Mouse (Mus musculus): ENCODE data around the gene Epsti1. TPM values are rescaled to one million over a fixed set of nuclear protein-coding genes. Genes with fewer than 3 reads are reported as not detected.
A peak's percentile ranks its signal among the peaks of the same experiment; 100 is the strongest.
"Not testable (repeated sequence)": the region's sequence is repeated elsewhere in the genome, so short reads cannot be mapped to it uniquely, and the experiment has no call there.

The Epsti1 gene
- total RNA-seq (2021), result under 1 TPM; 0.27 to 0.32 TPM

DNA sequence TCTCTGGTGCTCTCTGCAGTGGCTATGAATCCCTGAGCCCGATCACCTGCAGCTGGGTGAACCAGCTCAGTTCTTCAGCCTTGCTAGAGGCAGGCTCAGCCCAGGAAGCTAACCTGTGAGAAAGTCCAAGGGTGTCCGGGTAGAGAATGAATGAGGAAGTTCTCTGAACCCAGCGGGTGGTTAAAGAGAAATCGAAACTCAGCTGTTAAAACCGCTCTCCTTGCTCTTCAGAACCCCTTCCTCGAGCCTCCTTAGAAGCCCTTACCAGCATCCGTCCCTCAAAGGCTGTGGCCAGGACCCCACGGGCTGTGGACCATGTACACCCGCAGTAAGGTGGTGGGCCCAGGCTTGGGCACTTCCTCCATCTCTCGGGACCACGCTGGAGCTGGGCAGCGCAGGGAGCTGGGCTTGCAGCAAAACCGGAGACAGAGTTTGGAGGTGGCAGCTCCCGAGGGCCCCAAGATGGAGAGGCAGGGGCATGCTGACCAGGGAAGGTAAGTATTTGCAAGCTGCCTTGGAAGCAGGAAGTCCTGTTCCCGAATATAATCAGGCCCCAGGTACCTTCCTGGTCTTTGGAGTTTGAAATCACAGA is at the start of gene Epsti1:
Epsti1 (plus strand) TSS at position 69 of the 592 bp plus-strand sequence.
- no peak for DNase-seq (ENCODE audit: low spot score in 2 of 2)
- intact Hi-C loops (cut with DNase I), result no loop called here

DNA sequence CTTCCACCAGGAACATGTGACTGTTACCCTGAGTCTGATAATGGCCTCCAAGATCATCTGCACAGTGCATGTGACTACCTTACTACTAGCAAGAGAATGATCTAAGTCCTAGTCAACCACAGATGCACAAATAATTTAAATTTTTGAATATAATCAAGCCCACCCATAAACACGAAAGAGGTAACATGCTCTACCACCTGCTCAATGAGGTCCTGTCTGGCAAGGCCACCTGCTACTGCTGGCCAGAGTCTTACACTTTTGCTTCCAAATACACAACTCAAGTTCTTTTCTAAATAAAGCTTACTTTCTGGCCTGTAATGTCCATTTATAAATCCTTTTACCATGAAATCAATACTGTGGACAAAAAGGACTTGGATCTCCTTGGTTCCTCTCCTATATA is 44.1 kb upstream of the Epsti1 start:
- DNase-seq (ENCODE audit: low spot score in 2 of 2), result no peak
- intact Hi-C loops (cut with DNase I), result no loop called here

DNA sequence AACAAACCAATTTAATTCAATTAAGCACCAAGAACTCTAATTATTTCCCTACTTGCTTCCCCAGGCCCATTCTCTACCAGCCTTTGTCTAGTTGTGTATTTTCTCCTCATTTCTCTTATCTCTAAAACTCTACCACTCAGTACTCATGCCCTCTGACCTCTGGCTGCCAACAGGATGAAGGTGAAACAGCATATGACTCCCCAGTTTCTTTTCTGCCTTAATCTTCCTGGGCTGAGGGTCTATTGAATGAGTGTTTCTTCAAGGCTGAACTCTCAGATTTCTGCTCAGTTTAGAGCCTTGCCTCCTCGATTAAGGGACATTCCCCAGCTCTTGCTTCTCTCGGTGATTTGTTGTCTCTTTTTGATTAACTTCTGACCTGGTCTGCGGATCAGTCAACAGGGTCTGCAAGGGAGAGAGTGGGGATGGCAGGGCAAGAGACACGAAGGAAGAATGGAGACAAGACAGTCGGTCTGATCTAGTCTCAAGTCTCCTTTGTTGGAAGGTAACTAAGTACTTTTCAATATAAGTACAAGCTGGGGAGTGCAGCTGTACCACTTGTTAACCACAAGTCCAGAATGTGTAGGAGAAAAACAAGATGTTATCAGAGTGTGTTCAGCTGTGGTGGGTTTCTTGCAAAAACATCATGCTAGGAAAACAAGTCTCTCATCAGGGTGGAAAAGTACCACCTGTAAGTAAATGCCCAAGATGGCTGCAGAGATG is 43.0 kb upstream of the Epsti1 start:
- intact Hi-C loops (cut with DNase I), result no loop called here
- no peak for DNase-seq (ENCODE audit: low spot score in 2 of 2)

DNA sequence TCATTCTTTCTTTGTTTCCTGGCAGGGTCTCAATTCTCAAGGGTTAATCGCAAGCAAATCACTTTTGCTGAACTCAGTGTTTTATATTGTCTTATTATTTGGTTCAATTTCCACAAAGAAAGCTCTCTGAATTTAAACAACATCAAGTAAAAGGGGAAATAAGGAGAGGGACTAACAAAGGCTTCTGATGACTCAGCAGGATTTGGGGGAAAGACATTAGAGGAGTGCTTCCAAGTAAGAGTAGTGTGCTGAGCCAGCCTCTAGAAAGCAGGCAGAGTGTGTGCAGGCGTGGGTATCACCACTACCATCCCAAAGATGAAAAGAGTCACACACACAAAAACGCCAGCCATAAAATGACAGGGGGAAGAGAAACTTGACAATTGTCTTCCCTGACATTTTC is 40.0 kb upstream of the Epsti1 start:
- intact Hi-C loops (cut with DNase I), result no loop called here
- no peak for DNase-seq (ENCODE audit: low spot score in 2 of 2)

DNA sequence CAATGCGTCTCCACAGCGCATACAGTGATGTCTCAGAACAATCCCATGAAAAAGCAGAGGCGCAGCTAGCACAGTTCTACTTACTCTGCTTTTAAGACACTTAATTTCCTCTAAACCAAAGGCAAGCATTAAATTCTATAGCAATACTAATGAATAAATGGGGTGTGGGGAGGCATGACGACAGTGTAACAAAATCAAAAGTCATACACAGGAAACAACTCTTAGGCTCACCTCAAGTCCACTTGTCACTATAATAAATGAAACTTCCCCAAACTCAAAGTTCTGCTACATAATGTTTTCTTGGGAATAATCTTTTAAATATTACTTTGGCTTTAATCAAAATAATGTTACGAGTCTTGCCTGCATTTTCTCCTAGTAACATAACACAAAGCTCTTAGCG is 39.5 kb upstream of the Epsti1 start:
- no peak for DNase-seq (ENCODE audit: low spot score in 2 of 2)
- intact Hi-C loops (cut with DNase I), result no loop called here

DNA sequence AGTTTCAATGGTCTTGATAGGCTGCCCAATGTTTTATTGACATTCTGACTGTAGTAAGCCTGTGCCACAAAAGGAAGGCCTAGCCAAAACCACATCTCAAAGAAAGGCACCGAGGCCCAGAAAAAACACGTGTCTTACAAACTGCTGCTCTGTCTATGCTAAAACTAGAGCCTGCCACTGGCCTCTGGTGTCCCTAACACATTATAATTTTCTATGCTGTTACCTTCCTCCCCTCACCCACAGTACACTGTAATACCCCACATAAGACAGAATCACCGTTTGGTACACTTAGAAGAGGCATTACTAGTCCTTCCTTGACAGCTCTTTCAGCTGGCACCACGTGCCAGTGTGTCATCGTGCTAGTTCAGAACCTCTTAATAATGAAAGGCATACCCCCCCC is 36.4 kb upstream of the Epsti1 start:
- intact Hi-C loops (cut with DNase I), result no loop called here
- no peak for DNase-seq (ENCODE audit: low spot score in 2 of 2)

DNA sequence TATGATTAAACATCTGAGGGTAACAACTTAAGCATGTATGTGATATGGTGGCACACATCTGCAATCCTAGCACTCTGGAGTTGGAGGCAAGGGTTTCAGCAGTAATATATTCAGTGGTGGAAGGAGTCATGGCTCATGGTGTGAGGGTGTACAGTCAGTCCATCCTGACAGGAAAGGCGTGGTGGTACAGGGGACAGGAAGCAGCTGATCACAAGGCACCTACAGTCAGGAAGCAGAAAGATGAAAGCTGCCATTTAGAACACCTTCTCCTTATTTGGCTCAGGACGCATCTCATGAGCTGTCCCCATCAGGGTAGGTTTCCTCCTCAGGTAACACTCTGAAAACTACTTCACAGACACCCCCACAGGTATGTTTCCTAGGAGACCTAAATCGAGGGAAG is 33.1 kb upstream of the Epsti1 start:
- no peak for DNase-seq (ENCODE audit: low spot score in 2 of 2)
- intact Hi-C loops (cut with DNase I), result no loop called here

DNA sequence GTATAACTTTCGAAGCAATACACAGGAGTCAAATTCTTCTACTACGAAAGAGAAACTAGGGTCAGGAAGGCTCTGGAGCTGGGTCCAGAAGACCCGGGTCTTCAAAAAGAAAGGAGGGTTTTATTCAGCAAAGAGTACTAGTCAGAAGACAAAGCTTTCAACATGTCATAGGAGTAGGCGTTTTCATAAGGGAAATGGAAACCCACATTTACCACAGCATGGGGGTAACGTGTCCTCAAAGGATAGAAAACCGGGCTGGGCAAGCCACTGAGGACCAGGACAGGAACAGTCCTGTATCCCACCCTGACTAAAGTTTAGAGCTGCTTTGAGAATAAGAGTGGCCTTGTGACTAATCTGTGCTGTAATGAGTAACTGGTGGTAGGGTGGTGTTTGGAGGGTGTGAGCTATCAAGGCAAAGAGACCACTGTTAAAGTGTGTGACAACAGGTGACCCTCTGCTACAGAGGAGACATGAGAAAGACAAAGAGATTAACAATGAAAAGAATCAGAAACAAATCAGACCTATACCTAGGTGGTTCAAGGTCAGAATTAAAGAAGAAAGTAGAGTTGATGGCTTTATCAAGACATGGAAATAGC is 32.6 kb upstream of the Epsti1 start:
- intact Hi-C loops (cut with DNase I), result no loop called here
- DNase-seq (ENCODE audit: low spot score in 2 of 2), result no peak

DNA sequence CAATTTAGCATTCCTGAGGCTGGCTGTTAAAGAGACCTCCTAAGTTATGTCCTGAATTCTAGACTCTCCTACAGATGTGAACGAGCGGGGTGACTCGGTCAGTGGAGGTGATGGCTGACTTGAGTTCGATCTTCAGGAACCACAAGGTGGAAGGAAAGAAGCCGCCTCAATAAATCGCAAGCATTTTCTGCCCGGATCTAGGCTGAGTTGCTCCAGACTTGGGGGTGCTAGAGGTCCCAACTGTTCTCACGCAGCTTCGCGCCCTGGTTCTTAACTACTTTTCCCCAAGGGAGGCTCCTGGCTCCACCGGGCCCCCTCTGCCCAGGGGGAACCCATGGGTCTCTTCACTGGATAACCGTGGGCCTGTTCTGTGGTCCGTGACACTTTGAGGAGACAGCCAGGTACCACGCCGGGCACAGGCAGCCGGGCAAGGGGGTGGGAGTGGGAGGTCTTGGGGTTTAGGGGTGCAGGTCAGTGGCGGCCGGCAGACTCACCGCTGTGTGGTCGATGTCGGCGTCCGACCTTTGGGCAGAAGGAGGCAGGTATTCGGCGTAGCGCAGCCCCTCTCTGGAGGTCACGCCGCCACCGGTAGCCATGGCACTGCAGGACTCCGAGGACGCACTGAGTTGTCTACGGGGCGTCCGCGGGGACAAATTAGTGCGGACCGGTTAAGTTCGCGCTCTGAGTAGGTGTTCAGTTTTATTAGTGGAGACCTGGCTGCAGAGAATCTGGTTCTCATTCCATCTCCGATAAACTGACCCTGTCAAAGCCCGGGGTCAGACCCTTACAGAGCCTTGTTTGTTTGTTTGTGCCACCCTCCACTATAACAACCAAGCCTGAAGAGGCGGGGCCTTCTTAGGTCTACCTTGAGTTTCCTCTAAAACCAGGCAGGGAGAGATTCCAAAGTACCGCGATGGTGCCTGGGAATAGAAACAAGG is 29.5 kb upstream of the Epsti1 start, which contains the start of gene Dnajc15:
Dnajc15 (minus strand) TSS at position 822 of the 938 bp plus-strand sequence.
- DNase-seq (ENCODE audit: low spot score in 2 of 2), result peak; percentile 90
- intact Hi-C loops (cut with DNase I), result no loop called here

DNA sequence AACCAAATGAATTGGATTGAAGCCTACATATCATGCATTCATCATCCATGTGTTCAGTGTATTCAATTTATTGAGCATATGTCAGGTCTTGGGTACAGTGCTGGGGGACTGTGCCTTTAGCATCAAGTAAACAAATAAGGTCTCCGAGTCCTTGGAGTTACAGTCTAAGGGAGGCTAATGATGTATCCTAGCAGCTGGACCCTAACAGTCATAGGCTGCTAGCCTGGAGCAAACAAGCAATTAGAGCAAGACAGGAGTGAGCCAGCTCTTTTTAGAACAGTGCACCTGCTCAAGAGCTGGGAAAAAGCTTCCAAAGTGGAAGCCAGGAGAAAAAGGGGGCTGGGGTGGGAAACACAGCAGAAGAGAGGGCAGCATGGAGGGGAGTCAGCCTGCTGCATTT is 27.8 kb upstream of the Epsti1 start:
- intact Hi-C loops (cut with DNase I), result no loop called here
- no peak for DNase-seq (ENCODE audit: low spot score in 2 of 2)

DNA sequence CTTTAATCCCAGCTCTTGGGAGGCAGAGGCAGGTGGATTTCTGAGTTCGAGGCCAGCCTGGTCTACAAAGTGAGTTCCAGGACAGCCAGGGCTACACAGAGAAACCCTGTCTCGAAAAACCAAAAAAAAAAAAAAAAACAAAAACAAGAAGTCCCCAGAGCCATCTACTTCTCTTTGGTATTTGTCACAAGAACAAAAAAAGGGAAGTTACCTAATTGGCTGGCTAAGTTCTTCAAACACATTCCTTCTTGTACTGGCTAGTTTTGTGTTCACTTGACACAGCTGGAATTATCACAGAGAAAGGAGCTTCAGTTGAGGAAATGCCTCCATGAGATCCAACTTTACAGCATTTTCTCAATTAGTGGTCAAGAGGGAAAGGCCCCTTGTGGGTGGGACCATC is 26.2 kb upstream of the Epsti1 start:
- intact Hi-C loops (cut with DNase I); DNase-seq (ENCODE audit: low spot score in 2 of 2): not testable (repeated sequence)

DNA sequence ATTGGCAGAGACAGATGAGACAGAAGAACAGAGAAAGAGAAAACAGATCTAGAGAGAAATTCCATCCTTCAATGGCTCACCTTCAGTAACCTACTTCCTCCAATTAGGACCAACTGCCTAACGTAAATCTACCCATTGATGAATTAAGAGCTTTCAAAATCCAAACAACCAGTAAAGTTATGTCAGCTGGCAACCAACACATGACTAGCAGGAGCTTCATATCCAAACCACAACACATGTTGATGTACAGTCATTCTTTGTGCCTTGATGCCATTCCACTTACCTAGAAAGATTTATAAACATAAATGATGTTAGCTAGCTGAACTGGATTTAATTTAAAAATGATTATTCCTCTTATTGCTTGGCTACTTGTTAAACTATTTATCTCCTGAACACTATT is 22.0 kb upstream of the Epsti1 start:
- DNase-seq (ENCODE audit: low spot score in 2 of 2), result no peak
- intact Hi-C loops (cut with DNase I), result no loop called here

DNA sequence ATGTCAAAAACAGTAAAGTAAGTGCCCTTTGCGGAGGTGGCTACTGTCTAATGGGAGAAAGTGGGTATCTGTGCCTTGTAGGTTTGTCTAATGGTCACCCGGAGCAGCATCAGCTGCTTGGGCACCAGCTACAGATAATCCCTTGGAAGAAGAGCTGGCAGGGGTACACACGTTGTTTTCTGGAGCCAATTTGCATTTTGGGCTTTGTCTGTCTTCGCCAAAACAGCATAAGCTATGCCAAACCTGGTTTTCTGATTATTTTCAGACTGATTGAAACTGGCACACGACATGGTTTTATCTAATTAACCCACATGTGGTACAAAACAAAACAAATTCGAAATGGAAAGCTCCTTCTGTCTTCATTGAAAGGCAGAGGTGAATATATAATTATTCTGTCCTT is 21.4 kb upstream of the Epsti1 start:
- intact Hi-C loops (cut with DNase I), result no loop called here

DNA sequence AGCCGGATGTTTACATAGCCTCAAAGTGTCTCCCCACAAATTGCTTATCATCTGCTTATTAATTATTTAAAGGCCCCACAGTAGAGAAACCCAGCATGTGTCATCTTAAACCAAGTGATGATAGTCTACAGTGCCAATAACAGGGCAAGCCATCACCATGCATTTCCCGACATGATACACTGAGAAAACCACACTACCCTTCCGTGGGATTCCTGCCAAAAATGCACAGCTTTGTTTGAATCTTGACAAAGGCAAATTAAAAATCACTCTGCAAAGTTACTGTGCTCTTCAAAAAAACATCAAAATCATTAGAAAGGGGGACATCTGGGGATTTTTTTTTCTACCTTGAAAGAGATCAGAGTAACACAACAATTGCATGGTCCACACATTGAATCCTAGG is 17.7 kb upstream of the Epsti1 start:
- no peak for DNase-seq (ENCODE audit: low spot score in 2 of 2)
- intact Hi-C loops (cut with DNase I), result no loop called here

More for the DNA sequence above, 21.4 kb upstream of the Epsti1 start:
- DNase-seq (ENCODE audit: low spot score in 2 of 2), result no peak

DNA sequence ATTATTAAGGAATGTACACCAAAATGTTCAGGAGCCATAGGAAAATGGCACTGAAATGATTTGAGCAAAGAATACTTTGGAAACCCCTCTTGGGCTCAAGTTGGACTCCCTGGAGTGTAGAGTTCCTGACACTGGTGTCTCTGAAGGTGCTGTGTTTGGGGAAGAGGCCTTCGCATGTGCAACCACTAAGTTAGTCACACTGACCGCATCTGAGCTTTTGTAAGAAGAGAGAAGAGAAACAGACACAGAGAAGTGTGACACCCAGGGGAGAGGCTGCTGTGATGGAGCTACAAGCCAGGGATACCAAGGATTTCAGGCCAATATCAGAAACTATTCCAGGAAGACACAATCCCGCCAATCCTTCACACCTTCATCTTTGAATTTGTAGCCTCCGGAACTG is 17.1 kb upstream of the Epsti1 start:
- DNase-seq (ENCODE audit: low spot score in 2 of 2), result no peak
- intact Hi-C loops (cut with DNase I), result no loop called here

DNA sequence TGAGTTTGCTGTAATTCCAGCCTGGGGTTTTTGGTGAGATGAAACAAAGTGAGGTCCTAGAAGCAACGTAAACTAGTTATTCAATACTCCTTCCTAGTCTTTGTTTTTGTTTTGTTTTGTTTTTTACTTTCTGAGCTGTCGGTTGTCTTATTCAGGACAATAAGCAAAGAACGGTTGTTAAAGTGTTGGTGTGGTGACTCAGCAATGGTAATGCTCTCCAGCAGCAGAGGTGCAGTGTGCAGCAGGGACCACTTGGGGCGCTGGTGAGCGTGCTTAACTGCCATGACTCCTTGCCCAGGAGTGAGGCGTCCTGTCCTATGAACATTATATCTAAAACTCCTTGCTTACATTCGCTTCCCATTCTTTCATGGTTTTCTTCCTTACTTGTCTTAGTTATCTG is 14.1 kb upstream of the Epsti1 start:
- DNase-seq (ENCODE audit: low spot score in 2 of 2), result no peak
- intact Hi-C loops (cut with DNase I), result no loop called here

DNA sequence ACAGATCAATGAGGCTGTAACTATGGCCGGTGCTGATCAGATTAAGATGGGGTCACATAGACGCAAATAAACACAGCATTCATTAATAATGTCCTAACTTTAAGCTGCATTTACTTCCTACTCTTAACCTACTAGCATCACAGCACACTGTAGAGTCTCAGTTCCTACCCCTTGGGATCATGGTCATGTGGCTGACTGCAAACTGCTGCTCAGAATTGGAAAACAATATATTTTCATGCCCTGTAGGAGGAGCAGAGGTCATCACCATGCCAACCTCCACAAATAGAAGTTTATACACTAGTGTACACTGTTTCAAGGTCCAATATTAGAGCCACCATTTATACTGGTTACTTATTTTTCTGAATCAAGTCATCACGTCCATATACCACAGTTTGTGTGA is 8.1 kb upstream of the Epsti1 start:
- no peak for DNase-seq (ENCODE audit: low spot score in 2 of 2)
- intact Hi-C loops (cut with DNase I), result no loop called here

DNA sequence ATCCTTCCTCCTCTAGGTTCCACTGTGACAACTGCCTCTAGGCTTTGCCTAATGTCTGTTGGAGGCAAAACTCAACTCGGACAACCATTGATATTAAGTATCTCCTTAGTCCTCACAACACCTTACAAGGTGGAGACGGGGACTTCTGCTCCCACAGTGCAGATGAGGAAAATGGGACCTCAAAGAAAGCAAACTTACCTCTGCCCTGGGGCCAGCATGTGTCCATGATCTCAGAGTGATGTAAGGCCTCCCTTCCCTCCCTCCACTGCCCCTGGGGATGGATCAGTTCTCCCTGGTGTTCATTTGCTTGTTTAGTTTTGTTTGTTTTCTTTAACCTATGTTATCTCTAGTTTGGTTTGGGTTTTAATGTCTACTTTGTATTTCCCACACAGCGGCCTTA is 1.5 kb upstream of the Epsti1 start:
- intact Hi-C loops (cut with DNase I), result no loop called here
- no peak for DNase-seq (ENCODE audit: low spot score in 2 of 2)

DNA sequence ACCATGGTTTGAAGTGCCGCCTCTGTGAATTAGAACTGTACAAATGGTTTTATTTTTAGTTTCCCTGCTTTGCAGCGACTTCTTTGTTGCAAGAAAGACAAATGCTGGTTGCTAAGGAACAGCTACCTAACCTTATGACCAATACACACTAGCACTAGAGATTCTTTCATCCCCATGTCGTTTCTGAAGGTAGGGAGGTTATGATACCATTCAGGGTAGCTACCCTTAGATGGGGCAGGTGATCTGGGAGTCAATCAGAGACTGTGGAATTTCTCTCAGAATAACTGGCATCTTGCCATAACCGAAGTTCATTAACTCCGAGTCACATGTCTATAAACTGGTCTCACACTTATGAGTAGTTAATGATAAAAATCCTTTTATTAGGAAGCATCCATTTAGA is 1.4 kb downstream of the Epsti1 start:
- intact Hi-C loops (cut with DNase I), result no loop called here
- DNase-seq (ENCODE audit: low spot score in 2 of 2), result no peak

DNA sequence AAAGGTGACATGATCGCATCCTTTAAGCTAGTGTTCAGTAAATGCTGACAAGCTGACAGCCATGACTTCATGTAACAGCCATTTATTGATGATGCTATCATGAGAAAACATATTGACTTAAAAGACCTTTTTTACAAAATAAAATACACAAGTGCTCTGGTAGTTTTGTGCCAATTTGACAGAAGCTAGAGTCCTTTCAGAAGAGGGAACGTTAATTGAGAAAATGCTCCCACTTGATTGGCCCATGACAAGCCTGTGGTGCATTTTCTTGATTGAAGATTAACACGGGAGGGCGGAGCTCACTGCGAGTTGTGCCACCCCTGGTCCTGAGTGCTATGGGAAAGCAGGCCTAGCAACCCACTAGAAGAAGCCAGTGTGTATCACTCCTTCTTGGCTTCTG is 2.5 kb downstream of the Epsti1 start:
- intact Hi-C loops (cut with DNase I), result no loop called here
- DNase-seq (ENCODE audit: low spot score in 2 of 2), result no peak

All from left cerebral cortex, postnatal 36 days (tissue).